Mouse (Mus musculus) embryo, embryonic 10.5 days (tissue): Measurements from ENCODE around the gene Ccnb2.

Experiments used
- DNase-seq: peaks from one replicate; pipeline ENCODE4 v3.0.0-alpha.2; 2015; ENCODE audit warnings: low spot score

The Ccnb2 gene

GRCm38 (mm10) chr9:70384494-70384893 lies 36.9 kb downstream of the Ccnb2 start:
- DNase-seq, result no peak

- no peak for DNase-seq
These were observed 37.6 kb downstream of the Ccnb2 start for GRCm38 (mm10) chr9:70383750-70384149.

- no peak for DNase-seq
These were observed 39.3 kb downstream of the Ccnb2 start for GRCm38 (mm10) chr9:70382091-70382490.

- DNase-seq, result no peak
These were observed 41.6 kb downstream of the Ccnb2 start for GRCm38 (mm10) chr9:70379502-70380467.

GRCm38 (mm10) chr9:70371638-70372037 lies 49.7 kb downstream of the Ccnb2 start:
- no peak for DNase-seq

GRCm38 (mm10) chr9:70366898-70367297 lies 54.4 kb downstream of the Ccnb2 start:
- DNase-seq, result no peak

GRCm38 (mm10) chr9:70365915-70366314 lies 55.4 kb downstream of the Ccnb2 start:
- DNase-seq, result no peak

GRCm38 (mm10) chr9:70364741-70365140 lies 56.6 kb downstream of the Ccnb2 start:
- no peak for DNase-seq

- no peak for DNase-seq
These were observed 61.8 kb downstream of the Ccnb2 start for GRCm38 (mm10) chr9:70359402-70360131.
